Mouse (Mus musculus): ENCODE results near the gene Taok3. TPM values are rescaled to one million over a fixed set of nuclear protein-coding genes. Genes with fewer than 3 reads are reported as not detected.

The Taok3 gene
- polyA plus RNA-seq, 2 experiments = 7.4 to 14.3 TPM

DNA sequence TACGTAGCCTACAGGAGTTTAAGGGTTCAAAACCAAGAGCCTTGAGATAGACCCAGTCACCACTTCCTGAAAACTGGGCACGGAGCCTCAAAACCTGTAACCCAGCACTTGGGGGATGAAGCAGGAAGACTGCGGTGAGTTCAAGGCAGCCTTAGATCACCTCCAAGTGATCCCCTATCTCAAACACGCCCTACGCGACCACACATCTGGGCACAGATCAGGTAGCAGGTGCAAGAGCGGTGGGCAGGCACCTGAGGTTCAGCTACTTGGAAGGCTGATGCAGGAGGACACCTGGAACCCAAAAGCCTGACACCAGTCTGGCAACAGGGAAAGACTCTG, 8.2 kb upstream of the Taok3 start:
- Histone ChIP-seq H3K4me3 (replicated peaks; ENCODE audit: low read length) (no peak overlapping the region), H3K4me2 (replicated peaks; ENCODE audit: low read depth, low read length, severe bottlenecking) (no peak overlapping the region), H3K36me3 (ENCODE audit: control insufficient read depth, insufficient read depth, low read length) (peaks cover 62% of the 10 kb centered on the region), H3K27me3 (ENCODE audit: control insufficient read depth, insufficient read depth, low read length) (no peaks in the 10 kb centered on the region), H3K4me1 (ENCODE audit: control insufficient read depth, insufficient read depth, low read length) (no peaks in the 10 kb centered on the region), H3K9ac (ENCODE audit: low read depth, low read length, severe bottlenecking) (no peak overlapping the region), H3K27ac (replicated peaks; ENCODE audit: low read depth, low read length) (no peak overlapping the region), H3K9me3 (ENCODE audit: control insufficient read depth, low read length) (no peaks in the 10 kb centered on the region)
- 92% methylated on average over 7 of the region's 7 CpGs for whole genome bisulfite sequencing
- no peak for DNase-seq (ENCODE audit: low spot score)
- no peak for TF ChIP-seq POLR2A (IDR thresholded peaks at IDR 0.05; ENCODE audit: borderline replicate concordance, extremely low read depth, insufficient read depth, insufficient read length)
- no peak for ATAC-seq (ENCODE audit: low FRiP score, low read depth)

DNA sequence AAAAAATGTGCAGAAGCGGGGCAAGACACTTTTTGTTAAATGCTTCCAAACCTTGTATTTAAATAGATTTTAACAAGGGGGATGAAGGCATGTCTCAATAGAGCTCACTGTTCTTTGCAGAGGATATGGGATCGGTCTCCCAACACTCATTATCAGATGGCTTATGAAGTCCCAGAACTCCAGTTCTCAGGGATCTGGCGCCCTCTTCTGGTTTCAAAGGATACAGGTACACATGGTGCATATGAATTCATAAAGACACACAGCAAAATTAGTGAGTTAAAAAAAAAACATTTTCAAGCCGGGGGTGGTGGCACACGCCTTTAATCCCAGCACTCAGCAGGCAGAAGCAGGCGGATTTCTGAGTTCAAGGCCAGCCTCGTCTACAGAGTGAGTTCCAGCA, 6.6 kb upstream of the Taok3 start:
- peaks cover 46% of the 10 kb centered on the region for H3K36me3 ChIP-seq (ENCODE audit: control insufficient read depth, insufficient read depth, low read length)

DNA sequence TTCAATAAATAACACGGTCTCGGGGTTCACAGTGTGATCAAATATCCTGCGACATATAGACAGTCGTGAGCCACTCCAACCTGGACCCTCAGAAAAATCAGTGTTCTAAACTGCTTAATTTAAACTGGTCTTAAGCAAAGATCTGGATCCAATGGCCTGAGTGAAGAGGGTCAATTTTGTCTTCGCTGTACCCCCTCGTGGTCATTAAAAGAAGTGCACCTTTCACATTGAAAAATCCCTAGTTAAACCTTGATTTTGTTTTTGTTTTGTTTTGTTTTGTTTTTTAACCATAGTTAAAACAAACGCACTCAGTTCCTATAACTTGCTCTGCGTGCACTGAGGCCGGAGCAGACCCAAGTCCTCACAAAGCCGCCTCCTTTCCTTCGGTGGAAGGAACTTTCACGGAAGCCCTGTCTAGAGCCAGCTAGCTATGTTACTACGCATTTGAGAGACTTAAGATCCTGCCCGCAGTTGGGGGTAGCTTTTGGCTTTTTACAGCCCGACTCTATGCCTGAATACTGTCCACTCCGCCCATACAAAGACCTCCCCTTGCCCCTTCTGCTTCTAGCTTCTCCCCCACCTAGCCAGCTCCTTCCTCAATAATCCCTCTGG, 5.2 kb upstream of the Taok3 start:
- H3K27me3 ChIP-seq (ENCODE audit: control insufficient read depth, insufficient read depth, low read length) = no peaks in the 10 kb centered on the region
- peak overlapping the region; percentile 83 for H3K27ac ChIP-seq (replicated peaks; ENCODE audit: low read depth, low read length)
- 0 out of 2 replicates have a peak, but pooled peaks cover 3% of the 10 kb centered on the region for H3K4me1 ChIP-seq (ENCODE audit: control insufficient read depth, insufficient read depth, low read length)
- no peaks in the 10 kb centered on the region for H3K9me3 ChIP-seq (ENCODE audit: control insufficient read depth, low read length)
- peak overlapping the region; percentile 93 for H3K4me2 ChIP-seq (replicated peaks; ENCODE audit: low read depth, low read length, severe bottlenecking)
- no peak for TF ChIP-seq POLR2A (IDR thresholded peaks at IDR 0.05; ENCODE audit: borderline replicate concordance, extremely low read depth, insufficient read depth, insufficient read length)
- DNase-seq (ENCODE audit: low spot score) (peak; percentile 24), ATAC-seq (ENCODE audit: low FRiP score, low read depth) (no peak)
- peaks cover 32% of the 10 kb centered on the region for H3K36me3 ChIP-seq (ENCODE audit: control insufficient read depth, insufficient read depth, low read length)
- WGBS = 5% methylated on average over 16 of the region's 16 CpGs
- H3K9ac ChIP-seq (ENCODE audit: low read depth, low read length, severe bottlenecking) = peak overlapping the region; percentile 81
- H3K4me3 ChIP-seq (replicated peaks; ENCODE audit: low read length) = peak overlapping the region; percentile 94

More for the DNA sequence above, 6.6 kb upstream of the Taok3 start:
- Histone ChIP-seq H3K4me2 (replicated peaks; ENCODE audit: low read depth, low read length, severe bottlenecking) (no peak overlapping the region), H3K27me3 (ENCODE audit: control insufficient read depth, insufficient read depth, low read length) (no peaks in the 10 kb centered on the region), H3K9me3 (ENCODE audit: control insufficient read depth, low read length) (no peaks in the 10 kb centered on the region), H3K9ac (ENCODE audit: low read depth, low read length, severe bottlenecking) (no peak overlapping the region), H3K4me1 (ENCODE audit: control insufficient read depth, insufficient read depth, low read length) (no peaks in the 10 kb centered on the region), H3K4me3 (replicated peaks; ENCODE audit: low read length) (no peak overlapping the region), H3K27ac (replicated peaks; ENCODE audit: low read depth, low read length) (no peak overlapping the region)
- no peak for TF ChIP-seq POLR2A (IDR thresholded peaks at IDR 0.05; ENCODE audit: borderline replicate concordance, extremely low read depth, insufficient read depth, insufficient read length)
- 92% methylated on average over 7 of the region's 7 CpGs for WGBS
- ATAC-seq (ENCODE audit: low FRiP score, low read depth) (no peak), DNase-seq (ENCODE audit: low spot score) (no peak)

DNA sequence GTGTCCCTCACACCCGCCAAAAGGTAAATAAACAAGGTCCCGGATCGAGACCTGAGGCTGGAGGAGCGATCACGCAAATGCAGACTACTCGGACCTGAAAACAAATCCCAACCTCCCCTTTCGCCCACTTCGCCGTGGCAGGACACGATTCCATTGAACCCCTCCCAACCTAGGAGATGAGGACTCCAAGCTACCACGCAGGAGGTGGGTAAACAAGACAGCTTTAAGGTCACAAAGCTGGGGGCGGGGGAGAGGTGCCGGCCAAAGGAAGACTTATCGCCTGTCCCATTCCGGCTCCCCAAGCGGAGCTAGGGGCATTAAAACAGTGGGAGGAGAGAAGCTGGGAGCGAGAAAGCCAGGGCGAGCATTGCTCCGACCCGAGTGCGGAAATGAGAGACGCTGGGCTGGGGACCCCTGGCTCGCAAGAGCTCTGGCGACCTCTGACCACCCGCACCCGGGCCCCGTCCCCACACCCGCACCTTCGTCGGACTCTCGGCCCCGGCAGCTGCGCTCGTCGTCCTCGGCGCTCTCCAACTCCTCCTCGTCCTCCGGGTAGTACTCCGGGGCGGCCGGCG, 4.6 kb upstream of the Taok3 start:
- DNase-seq (ENCODE audit: low spot score) = no peak
- no peaks in the 10 kb centered on the region for H3K27me3 ChIP-seq (ENCODE audit: control insufficient read depth, insufficient read depth, low read length)
- peak overlapping the region; percentile 93 for H3K4me2 ChIP-seq (replicated peaks; ENCODE audit: low read depth, low read length, severe bottlenecking)
- peak overlapping the region; percentile 94 for H3K4me3 ChIP-seq (replicated peaks; ENCODE audit: low read length)
- ATAC-seq (ENCODE audit: low FRiP score, low read depth) = 0 out of 2 replicates have a peak, but pooled peaks have one; percentile 1
- no peaks in the 10 kb centered on the region for H3K9me3 ChIP-seq (ENCODE audit: control insufficient read depth, low read length)
- peaks cover 27% of the 10 kb centered on the region for H3K36me3 ChIP-seq (ENCODE audit: control insufficient read depth, insufficient read depth, low read length)
- peak overlapping the region; percentile 81 for H3K9ac ChIP-seq (ENCODE audit: low read depth, low read length, severe bottlenecking)
- H3K27ac ChIP-seq (replicated peaks; ENCODE audit: low read depth, low read length) = peak overlapping the region; percentile 83
- H3K4me1 ChIP-seq (ENCODE audit: control insufficient read depth, insufficient read depth, low read length) = 0 out of 2 replicates have a peak, but pooled peaks cover 3% of the 10 kb centered on the region
- 2% methylated on average over 22 of the region's 43 CpGs for WGBS
- no peak for TF ChIP-seq POLR2A (IDR thresholded peaks at IDR 0.05; ENCODE audit: borderline replicate concordance, extremely low read depth, insufficient read depth, insufficient read length)

DNA sequence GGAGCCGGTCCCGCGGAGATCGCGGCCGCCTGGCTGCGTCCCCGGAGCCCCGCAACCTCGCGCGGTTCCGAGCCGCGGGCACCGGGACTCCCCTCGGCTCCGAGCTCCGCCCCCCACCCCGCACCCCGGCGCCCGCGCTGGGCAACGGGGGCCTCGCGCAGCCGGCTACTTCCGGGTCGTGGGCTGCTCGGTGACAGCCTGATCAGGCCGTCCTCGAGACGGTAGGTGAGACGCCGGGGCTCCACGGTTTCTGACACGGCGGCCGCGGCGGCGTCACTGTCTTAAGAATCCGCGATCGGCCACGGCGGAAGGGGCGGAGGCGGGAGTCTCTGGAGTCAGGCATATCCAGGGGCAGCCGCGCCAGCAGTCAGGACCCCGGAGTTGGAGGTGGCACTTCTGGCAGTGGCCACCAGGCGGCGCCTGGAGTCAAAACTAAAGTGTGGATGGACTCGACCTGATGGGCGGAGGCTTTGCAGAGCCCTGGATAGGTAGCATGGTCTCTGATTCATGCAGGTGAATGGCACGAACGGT, 4.0 kb upstream of the Taok3 start, which contains the start of gene Suds3:
Gene Suds3 (minus strand): TSS at position 278 of the 531 bp plus-strand sequence.
- DNase-seq (ENCODE audit: low spot score) = peak; percentile 82
- 3% methylated on average over 38 of the region's 59 CpGs for WGBS

More for the DNA sequence above, 4.0 kb upstream of the Taok3 start, which contains the start of gene Suds3:
- Histone ChIP-seq H3K27me3 (ENCODE audit: control insufficient read depth, insufficient read depth, low read length) (peaks cover 6% of the 10 kb centered on the region; the same call in 1 of the 2 replicates), H3K4me2 (replicated peaks; ENCODE audit: low read depth, low read length, severe bottlenecking) (peak within 1 kb of the TSS; percentile 93), H3K27ac (replicated peaks; ENCODE audit: low read depth, low read length) (peak within 1 kb of the TSS; percentile 83), H3K9ac (ENCODE audit: low read depth, low read length, severe bottlenecking) (peak within 1 kb of the TSS; percentile 81), H3K36me3 (ENCODE audit: control insufficient read depth, insufficient read depth, low read length) (peaks cover 23% of the 10 kb centered on the region; the same call in 1 of the 2 replicates), H3K4me1 (ENCODE audit: control insufficient read depth, insufficient read depth, low read length) (peaks cover 5% of the 10 kb centered on the region; the same call in 1 of the 2 replicates), H3K9me3 (ENCODE audit: control insufficient read depth, low read length) (no peaks in the 10 kb centered on the region), H3K4me3 (replicated peaks; ENCODE audit: low read length) (peak within 1 kb of the TSS; percentile 94)
- ATAC-seq (ENCODE audit: low FRiP score, low read depth) = peak; percentile 78
- no peak for TF ChIP-seq POLR2A (IDR thresholded peaks at IDR 0.05; ENCODE audit: borderline replicate concordance, extremely low read depth, insufficient read depth, insufficient read length)
